Mouse (Mus musculus) heart, postnatal 0 days (tissue): ENCODE data around the gene Kansl1.

Source experiments
- CTCF ChIP-seq: IDR thresholded peaks from 2 replicates; pipeline ENCODE4 v1.5.1; 2016; ENCODE audit warnings: antibody characterized with exemption, control low read depth, low read depth
- EP300 ChIP-seq: IDR thresholded peaks from 2 replicates; pipeline ENCODE4 v1.6.1; 2016; ENCODE audit warnings: antibody characterized with exemption, low read depth

- TF ChIP-seq CTCF, result no peak
- TF ChIP-seq EP300, result no peak
These were observed 151.0 kb downstream of the Kansl1 start for GRCm38 (mm10) chr11:104317631-104318030.
